Mouse (Mus musculus) bone marrow macrophage, adult 2 months (primary cell): Measurements from ENCODE around the gene Sdhc. TPM values are rescaled to one million over a fixed set of nuclear protein-coding genes. Genes with fewer than 3 reads are reported as not detected.

Source experiments
- H3K27ac ChIP-seq: 2 replicates; pipeline ENCODE4 v1.5.1; 2012; ENCODE audit warnings: low read depth, low read length; ENCODE audit not compliant: insufficient read depth
- H3K4me1 ChIP-seq: 2 replicates; pipeline ENCODE4 v1.6.1; 2012; ENCODE audit warnings: low read length; ENCODE audit not compliant: control insufficient read depth, insufficient read depth
- H3K4me3 ChIP-seq: 2 replicates; pipeline ENCODE4 v1.5.1; 2012; ENCODE audit warnings: mild to moderate bottlenecking, low read length, moderate library complexity; ENCODE audit not compliant: insufficient read depth
- CTCF ChIP-seq: IDR thresholded peaks from 2 replicates; pipeline ENCODE4 v1.5.1; 2012; ENCODE audit warnings: low read depth, mild to moderate bottlenecking, low read length, moderate library complexity
- POLR2A ChIP-seq: IDR thresholded peaks from 2 replicates; pipeline ENCODE4 v1.6.1; 2012; ENCODE audit warnings: mild to moderate bottlenecking, low read depth, low read length, borderline replicate concordance
- polyA plus RNA-seq: library from polyadenylated mRNA; stranded (reverse); fragments of >200 nt; gene quantifications from 2 replicates; pipeline ENCODE4 v1.2.4, GENCODE M21; 2012; ENCODE audit not compliant: missing spikeins, insufficient read depth, insufficient read length

The Sdhc gene
- polyA plus RNA-seq, 1 experiment: 205 TPM

- TF ChIP-seq CTCF: no peak
- TF ChIP-seq POLR2A: no peak
- Histone ChIP-seq H3K4me3 (no peak overlapping the region), H3K4me1 (peaks cover 15% of the 10 kb centered on the region), H3K27ac (no peak overlapping the region)
Measured at GRCm38 (mm10) chr1:171112986-171113385, 37.4 kb downstream of the Sdhc start.

- H3K27ac ChIP-seq: peak overlapping the region; percentile 74
Measured at GRCm38 (mm10) chr1:171111781-171112575, 38.4 kb downstream of the Sdhc start.

GRCm38 (mm10) chr1:171111020-171111780, 39.2 kb downstream of the Sdhc start:
- Histone ChIP-seq H3K27ac (peak overlapping the region; percentile 74), H3K4me3 (peak overlapping the region; percentile 62), H3K4me1 (peaks cover 15% of the 10 kb centered on the region)
- TF ChIP-seq CTCF (peak; percentile 84), POLR2A (no peak)

More at GRCm38 (mm10) chr1:171111781-171112575, 38.4 kb downstream of the Sdhc start:
- TF ChIP-seq POLR2A: no peak
- TF ChIP-seq CTCF: no peak
- Histone ChIP-seq H3K4me3 (peak overlapping the region; percentile 62), H3K4me1 (peaks cover 15% of the 10 kb centered on the region)

DNA sequence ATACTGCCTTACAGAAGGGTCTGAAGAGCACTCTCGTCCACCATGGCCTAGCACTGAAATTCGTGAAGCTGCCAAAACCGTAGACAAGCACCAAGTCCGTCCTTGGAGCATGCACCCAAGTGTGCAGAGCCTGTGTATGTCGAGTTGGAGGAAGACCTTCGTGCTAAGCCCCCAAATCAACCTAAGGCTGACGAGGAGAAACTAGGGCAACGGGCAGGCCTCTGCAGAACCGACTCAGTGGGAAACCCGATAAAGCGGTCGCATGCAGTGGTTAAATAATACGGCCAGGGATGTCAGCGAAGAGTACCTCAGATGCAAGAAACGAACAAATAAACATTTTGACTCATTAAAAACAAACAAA, 39.8 kb downstream of the Sdhc start:
- H3K4me1 ChIP-seq: peaks cover 15% of the 10 kb centered on the region
- H3K27ac ChIP-seq: no peak overlapping the region
- peak overlapping the region; percentile 62 for H3K4me3 ChIP-seq
- no peak for TF ChIP-seq POLR2A
- no peak for TF ChIP-seq CTCF

GRCm38 (mm10) chr1:171109620-171110019, 40.8 kb downstream of the Sdhc start:
- Histone ChIP-seq H3K4me3 (no peak overlapping the region), H3K27ac (no peak overlapping the region), H3K4me1 (peaks cover 13% of the 10 kb centered on the region)
- TF ChIP-seq POLR2A: no peak
- no peak for TF ChIP-seq CTCF

- no peak overlapping the region for H3K4me3 ChIP-seq
- H3K4me1 ChIP-seq: peaks cover 7% of the 10 kb centered on the region; the same call in 1 of the 2 replicates
- no peak for TF ChIP-seq POLR2A
- no peak for TF ChIP-seq CTCF
- no peak overlapping the region for H3K27ac ChIP-seq
Measured at GRCm38 (mm10) chr1:171105226-171105625, 45.2 kb downstream of the Sdhc start.

DNA sequence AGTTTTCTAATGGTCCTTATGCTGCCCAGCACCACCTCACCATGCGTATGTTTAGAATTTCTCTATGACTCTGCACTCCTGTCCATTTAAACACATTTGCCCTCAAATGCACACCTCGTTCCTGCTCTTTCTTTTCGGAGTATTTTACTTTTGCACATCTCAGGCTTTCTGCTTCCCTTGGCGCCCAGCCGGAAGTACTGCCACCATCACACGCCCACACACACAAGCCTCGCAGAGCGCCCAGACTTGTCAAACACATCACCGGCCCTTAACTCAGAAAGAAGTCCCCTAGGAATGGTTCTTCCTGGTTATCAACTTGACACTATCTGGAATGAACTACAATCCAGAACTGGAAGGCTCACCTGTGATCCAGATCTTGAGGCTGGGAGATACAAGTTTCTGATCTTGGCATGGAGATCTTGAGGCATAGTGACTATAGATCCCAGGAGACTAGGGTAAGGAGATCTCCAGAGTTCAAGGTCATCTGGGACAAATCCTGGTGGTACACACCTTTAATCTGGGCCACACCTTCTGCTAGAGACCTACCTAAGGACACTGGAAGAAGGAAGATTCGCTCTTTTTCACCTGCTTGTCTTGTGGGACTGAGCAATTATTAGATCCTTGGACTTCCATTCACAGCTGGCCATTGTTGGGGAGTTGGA, 47.1 kb downstream of the Sdhc start:
- Histone ChIP-seq H3K4me3 (peak overlapping the region; percentile 61), H3K4me1 (peaks cover 7% of the 10 kb centered on the region; the same call in 1 of the 2 replicates), H3K27ac (no peak overlapping the region)
- TF ChIP-seq POLR2A: no peak
- TF ChIP-seq CTCF: no peak

GRCm38 (mm10) chr1:171102547-171103177, 47.7 kb downstream of the Sdhc start:
- Histone ChIP-seq H3K4me3 (peak overlapping the region; percentile 81), H3K27ac (no peak overlapping the region), H3K4me1 (peaks cover 7% of the 10 kb centered on the region; the same call in 1 of the 2 replicates)
- no peak for TF ChIP-seq POLR2A
- no peak for TF ChIP-seq CTCF

GRCm38 (mm10) chr1:171101733-171102546, 48.5 kb downstream of the Sdhc start:
- peak overlapping the region; percentile 81 for H3K4me3 ChIP-seq
- TF ChIP-seq CTCF (no peak), POLR2A (0 out of 2 replicates have a peak, but pooled peaks have one; percentile 31)
- H3K27ac ChIP-seq: no peak overlapping the region
- peaks cover 7% of the 10 kb centered on the region; the same call in 1 of the 2 replicates for H3K4me1 ChIP-seq
